Mouse (Mus musculus) brain, embryonic 14.5 days (tissue): Measurements from ENCODE around the gene Six5.

ENCODE experiments used
- CTCF ChIP-seq: fragments of 200-500 bp; IDR thresholded peaks from 2 replicates; pipeline ENCODE4 v1.5.1; 2012; ENCODE audit warnings: inconsistent platforms, mild to moderate bottlenecking, moderate library complexity, borderline replicate concordance; ENCODE audit not compliant: insufficient read depth, insufficient read length; ENCODE audit errors: extremely low read depth
- POLR2A ChIP-seq: fragments of 200-500 bp; IDR thresholded peaks from 2 replicates; pipeline ENCODE4 v1.6.1; 2012; ENCODE audit warnings: mild to moderate bottlenecking, inconsistent platforms, borderline replicate concordance; ENCODE audit not compliant: poor library complexity, insufficient read depth, insufficient read length, severe bottlenecking; ENCODE audit errors: extremely low read depth

DNA sequence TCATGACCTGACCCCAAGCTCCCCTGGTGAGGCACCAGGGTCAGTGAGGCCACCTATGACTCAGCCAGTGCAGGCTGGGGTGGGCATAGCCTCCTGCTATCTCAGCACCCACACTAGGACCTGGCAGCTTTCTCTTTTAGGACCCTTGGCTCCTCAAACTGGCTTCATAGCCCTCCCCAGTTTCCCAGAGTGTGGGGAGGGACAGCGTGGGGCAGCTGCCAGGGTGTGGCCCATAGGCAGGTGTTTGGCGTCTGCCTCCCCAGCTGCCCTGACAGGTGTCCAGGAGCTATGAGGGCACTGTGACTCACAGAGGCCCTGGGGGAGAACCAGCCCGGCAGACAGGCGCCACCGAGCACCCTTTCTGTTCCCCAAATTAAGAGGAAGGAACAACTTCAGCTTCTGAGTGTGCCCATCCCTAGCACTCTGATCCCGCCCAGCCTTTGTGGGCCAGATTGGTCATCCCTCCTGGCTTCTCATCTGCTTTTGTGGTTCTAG, 10.1 kb upstream of the Six5 start:
- no peak for TF ChIP-seq POLR2A
- TF ChIP-seq CTCF: no peak
